Comparison of ENCODE assay signal across 15 mouse cellular contexts in genomic region chr15:99517715-99518114, GRCm38 (mm10). TPM values are rescaled to one million over a fixed set of nuclear protein-coding genes. Genes with fewer than 3 reads are reported as not detected.
"Had no signal": no experiment of that assay in that cellular context is flagged by ENCODE, and none has a peak within 500 bp of the region (broad histone marks: within the 10 kb centered on the region; RNA-seq: fewer than 3 reads in every experiment).

No protein-coding gene starts in this region.

- H3K27me3 ChIP-seq: intestine, embryonic 15.5 days; lung, embryonic 15.5 days; midbrain, embryonic 15.5 days had no signal

- H3K36me3 ChIP-seq: intestine, embryonic 15.5 days; kidney, embryonic 15.5 days; liver, embryonic 13.5 days; lung, embryonic 15.5 days; midbrain, embryonic 12.5 days; midbrain, embryonic 15.5 days had no signal

- H3K4me3 ChIP-seq: intestine, embryonic 15.5 days; kidney, embryonic 15.5 days; left cerebral cortex, adult 2 months; liver, embryonic 13.5 days; lung, embryonic 15.5 days; midbrain, embryonic 12.5 days; midbrain, embryonic 15.5 days had no signal

- H3K9ac ChIP-seq: intestine, embryonic 15.5 days; kidney, embryonic 15.5 days; liver, embryonic 13.5 days; lung, embryonic 15.5 days; midbrain, embryonic 12.5 days; midbrain, embryonic 15.5 days had no signal

- DNase-seq: kidney, adult 11 months; kidney, adult 8-10 months; kidney, postnatal 10 days; kidney, postnatal 36 days; layer of hippocampus, postnatal 36 days; liver, embryonic 13.5 days; thymus, postnatal 25 days had no signal

- H3K9me3 ChIP-seq: intestine, embryonic 15.5 days; kidney, embryonic 15.5 days; liver, embryonic 13.5 days; lung, embryonic 15.5 days; midbrain, embryonic 12.5 days; midbrain, embryonic 15.5 days had no signal

- H3K4me1 ChIP-seq: intestine, embryonic 15.5 days; midbrain, embryonic 12.5 days; midbrain, embryonic 15.5 days had no signal

- ATAC-seq: intestine, embryonic 15.5 days; midbrain, embryonic 15.5 days had no signal

- H3K4me2 ChIP-seq: intestine, embryonic 15.5 days; kidney, embryonic 15.5 days; liver, embryonic 13.5 days; lung, embryonic 15.5 days; midbrain, embryonic 12.5 days; midbrain, embryonic 15.5 days had no signal

- H3K27ac ChIP-seq: intestine, embryonic 15.5 days; kidney, embryonic 15.5 days; left cerebral cortex, adult 2 months; liver, embryonic 13.5 days; lung, embryonic 15.5 days; midbrain, embryonic 12.5 days; midbrain, embryonic 15.5 days had no signal

RNA-seq across cellular contexts. Expression of gene Faim2, which starts 10.2 kb away (rescaled TPM):
- polyA plus RNA-seq: limb, embryonic 11.5 days; liver, adult 2 months had no signal
